Mouse (Mus musculus) embryonic fibroblast, embryonic 13.5 days (primary cell): ENCODE measurements at regions not wholly inside any gene's neighbourhood (a gene's known extent, or its start where the extent isn't known, plus 50 kb on each side); places are given as distances from the start of the nearest gene placed in this dataset.

Experiments used
- CTCF ChIP-seq: IDR thresholded peaks from 2 replicates; pipeline ENCODE4 v1.5.1; 2011; ENCODE audit warnings: mild to moderate bottlenecking, control low read depth, low read length, moderate library complexity, borderline replicate concordance; ENCODE audit not compliant: insufficient read depth
- POLR2A ChIP-seq: IDR thresholded peaks from 2 replicates; pipeline ENCODE4 v1.6.1; 2011; ENCODE audit warnings: low read depth, mild to moderate bottlenecking, control low read depth, low read length, moderate library complexity

- no peak for TF ChIP-seq CTCF
- no peak for TF ChIP-seq POLR2A
Observed at GRCm38 (mm10) chr17:4516141-4516540, 478.0 kb upstream of the Arid1b start.
